Mouse (Mus musculus) layer of hippocampus, adult 8-10 months (tissue): ENCODE data around the gene Oxct1. TPM values are rescaled to one million over a fixed set of nuclear protein-coding genes. Genes with fewer than 3 reads are reported as not detected.
A peak's percentile ranks its signal among the peaks of the same experiment; 100 is the strongest.

Experiments used
- DNase-seq, 2 experiments: peaks; one replicate each; pipeline ENCODE4 v3.0.0; 2022; ENCODE audit warnings: low spot score in 2 of 2
- total RNA-seq, 4 experiments: library from RNA; stranded (reverse); gene quantifications; 2 replicates each; pipeline ENCODE4 v1.2.4; 2022

Oxct1 gene
- total RNA-seq, 4 experiments from 2014 or later = 244 to 283 (median 271) TPM

GRCm38 (mm10) chr15:4028411-4028700, 2.2 kb downstream of the Oxct1 start:
- DNase-seq = no peak

- no peak for DNase-seq
Observed at GRCm38 (mm10) chr15:4028960-4029359, 2.8 kb downstream of the Oxct1 start.

GRCm38 (mm10) chr15:4033168-4034004, 7.2 kb downstream of the Oxct1 start:
- no peak for DNase-seq

GRCm38 (mm10) chr15:4042423-4042822, 16.2 kb downstream of the Oxct1 start:
- DNase-seq = no peak

- no peak for DNase-seq
Observed at GRCm38 (mm10) chr15:4043032-4043471, 16.9 kb downstream of the Oxct1 start.

- DNase-seq = no peak
Observed at GRCm38 (mm10) chr15:4056627-4057026, 30.4 kb downstream of the Oxct1 start.

- no peak for DNase-seq
Observed at GRCm38 (mm10) chr15:4063574-4063973, 37.4 kb downstream of the Oxct1 start.

- no peak for DNase-seq
Observed at GRCm38 (mm10) chr15:4064013-4064412, 37.8 kb downstream of the Oxct1 start.

GRCm38 (mm10) chr15:4064694-4065093, 38.5 kb downstream of the Oxct1 start:
- DNase-seq = no peak

GRCm38 (mm10) chr15:4067273-4067990, 41.2 kb downstream of the Oxct1 start:
- no peak for DNase-seq

- DNase-seq = no peak
Observed at GRCm38 (mm10) chr15:4077978-4078377, 51.8 kb downstream of the Oxct1 start.

- DNase-seq = no peak
Observed at GRCm38 (mm10) chr15:4078785-4079184, 52.6 kb downstream of the Oxct1 start.

GRCm38 (mm10) chr15:4079425-4080189, 53.4 kb downstream of the Oxct1 start:
- no peak for DNase-seq

GRCm38 (mm10) chr15:4085600-4086384, 59.6 kb downstream of the Oxct1 start:
- no peak for DNase-seq

- peak in 1 of 2 experiments; percentile 26 for DNase-seq
Observed at GRCm38 (mm10) chr15:4087446-4087845, 61.3 kb downstream of the Oxct1 start.

- DNase-seq = peak; percentile 41 to 61
Observed at GRCm38 (mm10) chr15:4087914-4088313, 61.7 kb downstream of the Oxct1 start.

GRCm38 (mm10) chr15:4090601-4091000, 64.4 kb downstream of the Oxct1 start:
- DNase-seq = no peak

GRCm38 (mm10) chr15:4092586-4092985, 66.4 kb downstream of the Oxct1 start:
- no peak for DNase-seq

GRCm38 (mm10) chr15:4100341-4100921, 74.2 kb downstream of the Oxct1 start:
- no peak for DNase-seq

GRCm38 (mm10) chr15:4101025-4101424, 74.8 kb downstream of the Oxct1 start:
- no peak for DNase-seq

GRCm38 (mm10) chr15:4104319-4104718, 78.1 kb downstream of the Oxct1 start:
- DNase-seq = no peak
